Mouse (Mus musculus): ENCODE data around the gene Il5ra. TPM values are rescaled to one million over a fixed set of nuclear protein-coding genes. Genes with fewer than 3 reads are reported as not detected.

Il5ra gene
- under 1 TPM; 0.15 to 0.24 TPM for total RNA-seq (2021)
- long read RNA-seq, experiment 1 = 0 reads
- long read RNA-seq, experiment 2 = 0 reads

DNA sequence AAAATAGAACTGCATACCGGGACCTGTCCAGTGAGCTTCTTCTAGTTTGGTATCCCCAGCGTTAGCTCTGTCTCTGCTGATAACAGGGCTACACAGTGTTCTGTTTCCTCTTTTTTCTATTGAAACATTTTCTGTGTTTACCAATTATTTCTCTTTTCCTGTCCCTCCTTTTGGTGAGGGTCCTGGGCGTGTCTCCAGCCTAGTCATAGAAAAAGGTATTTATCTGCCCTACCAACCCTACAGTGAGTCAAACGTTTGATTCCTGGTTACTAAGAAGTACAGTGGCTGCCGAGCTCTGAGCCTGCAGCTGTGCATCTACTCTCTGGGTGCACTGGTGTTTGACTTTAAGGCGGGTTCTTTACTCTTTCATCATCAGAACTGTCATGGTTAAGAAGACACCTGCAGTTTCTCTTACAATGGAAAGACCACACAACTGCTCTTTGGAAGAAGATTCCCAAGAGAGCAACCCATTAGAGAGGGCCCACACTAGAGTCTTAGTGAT is at the start of gene Il5ra:
Gene Il5ra (minus strand): TSS at position 151 of the 502 bp plus-strand sequence.
- no peak for DNase-seq

DNA sequence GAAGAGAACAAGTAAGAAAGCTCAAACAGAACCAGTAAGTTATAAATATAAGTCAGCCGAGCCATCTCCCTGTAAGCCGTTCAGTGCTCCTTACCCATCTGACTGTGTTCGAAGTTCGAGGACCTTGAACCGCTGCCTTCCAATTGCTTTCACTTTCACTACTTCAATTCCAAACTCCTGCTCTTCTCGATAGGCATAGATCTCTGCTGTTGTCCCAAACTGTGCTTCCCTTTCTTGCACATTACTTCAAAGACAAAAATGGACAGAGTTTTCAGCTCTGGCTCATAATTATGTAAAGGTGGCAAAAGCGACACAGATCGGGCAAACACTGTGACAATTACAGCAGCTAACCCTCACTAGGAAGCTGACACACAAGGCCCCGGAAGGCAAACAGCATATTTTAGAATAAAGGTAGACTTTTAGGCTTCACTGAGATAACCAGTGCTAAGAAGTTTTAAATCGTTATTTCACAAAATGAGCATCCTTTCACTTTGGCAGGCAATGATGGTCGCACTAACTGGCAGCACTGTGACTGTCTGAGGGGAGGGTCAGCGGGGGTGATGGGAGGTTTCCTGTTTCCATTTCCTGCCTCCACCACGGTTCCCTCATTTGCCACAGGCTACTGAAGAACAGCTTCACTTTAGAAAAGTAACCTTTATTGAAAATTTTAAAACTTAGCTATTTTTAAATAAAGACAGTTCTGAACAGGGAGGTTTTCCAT is 45.4 kb upstream of the Il5ra start:
- DNase-seq = no peak

DNA sequence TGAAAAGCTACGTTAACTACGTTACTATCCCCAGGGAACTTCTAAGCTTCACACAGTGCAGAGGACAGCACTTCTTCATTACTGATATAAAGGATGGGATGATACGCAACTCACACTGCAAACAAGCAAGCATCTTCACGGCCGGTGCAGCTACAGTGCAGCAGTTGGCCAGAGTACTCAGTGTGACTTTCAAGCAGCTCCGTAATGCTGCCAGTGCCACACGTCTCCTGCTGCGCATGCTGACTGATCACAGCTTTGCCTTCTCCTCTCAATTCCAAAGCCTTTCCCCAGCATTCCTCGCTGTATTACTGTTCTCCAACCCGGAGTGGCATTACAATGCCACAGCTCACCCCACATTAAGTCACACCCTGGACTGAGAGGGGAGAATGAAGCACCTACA is 44.8 kb upstream of the Il5ra start:
- no peak for DNase-seq

DNA sequence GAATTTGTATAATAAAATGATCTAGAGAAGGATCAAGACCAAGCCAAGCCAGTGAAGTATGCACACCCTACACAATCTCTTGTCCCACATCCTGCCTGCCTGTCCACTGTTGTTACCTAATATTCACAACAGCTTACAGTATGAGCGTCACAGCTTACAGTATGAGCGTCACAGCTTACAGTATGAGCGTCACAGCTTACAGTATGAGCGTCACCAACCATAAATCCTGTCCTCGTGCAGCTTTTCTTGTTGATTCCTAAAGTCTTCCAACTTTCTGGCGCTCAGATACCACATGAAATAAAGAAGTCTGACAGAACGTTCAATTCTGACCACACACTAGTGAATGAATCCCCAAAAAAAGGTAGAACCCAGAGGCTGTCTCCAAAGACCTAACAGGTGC is 44.3 kb upstream of the Il5ra start:
- no peak for DNase-seq

DNA sequence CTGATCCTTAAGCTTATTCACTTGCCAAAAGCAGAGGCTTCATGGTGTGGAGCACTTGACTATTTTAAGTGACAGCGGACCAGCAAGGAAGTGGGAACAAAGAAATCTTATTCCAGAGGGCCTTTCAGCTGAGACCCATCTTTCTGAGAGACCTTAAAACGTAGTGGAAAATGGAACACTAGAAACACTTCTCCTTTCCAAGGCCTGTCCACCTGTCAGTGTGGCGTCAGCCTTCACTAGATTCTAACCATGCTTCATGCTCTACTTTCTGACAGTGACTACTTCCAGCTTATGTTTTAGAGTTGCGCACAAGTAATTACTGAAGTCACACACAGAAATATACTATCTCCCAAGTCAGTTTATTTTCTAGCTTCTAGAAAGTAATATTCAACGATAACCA is 43.6 kb upstream of the Il5ra start:
- no peak for DNase-seq

DNA sequence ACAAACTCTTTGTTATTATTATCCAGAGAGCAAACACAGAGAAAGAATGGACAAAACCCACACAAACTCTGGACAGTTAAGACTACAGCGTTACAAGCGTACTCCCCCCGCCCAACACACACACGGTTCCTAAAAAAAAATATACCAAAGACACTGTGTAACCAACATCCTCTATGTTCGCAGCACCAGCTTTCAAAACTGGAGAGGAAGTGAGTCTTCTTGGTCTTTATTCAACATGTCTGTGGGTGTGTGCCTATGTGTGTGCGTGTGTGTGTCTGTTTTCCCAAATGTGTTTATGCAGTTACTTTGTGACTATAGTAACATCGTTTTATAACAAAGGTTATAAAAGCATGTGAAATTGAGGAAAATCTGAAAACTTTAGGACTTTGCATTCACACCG is 42.6 kb upstream of the Il5ra start:
- DNase-seq = no peak

DNA sequence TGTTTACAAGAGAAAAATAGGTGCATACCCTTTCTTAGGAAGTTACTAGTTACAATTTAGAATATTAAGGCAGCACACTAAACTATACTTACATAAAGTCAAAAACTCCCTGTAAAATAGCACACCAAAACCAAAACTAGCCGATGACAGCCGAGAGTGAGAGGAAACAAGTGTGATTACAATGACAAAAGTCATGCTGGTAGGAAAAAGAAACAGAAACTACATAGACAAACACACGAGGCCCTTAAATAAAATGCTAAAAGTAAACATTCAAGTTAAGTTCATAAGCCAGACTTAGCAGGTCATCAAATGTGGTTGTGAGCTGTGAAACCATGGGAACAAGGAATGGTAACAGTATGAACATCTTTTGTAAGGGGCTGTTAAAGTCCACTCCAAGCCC is 38.3 kb upstream of the Il5ra start:
- no peak for DNase-seq

DNA sequence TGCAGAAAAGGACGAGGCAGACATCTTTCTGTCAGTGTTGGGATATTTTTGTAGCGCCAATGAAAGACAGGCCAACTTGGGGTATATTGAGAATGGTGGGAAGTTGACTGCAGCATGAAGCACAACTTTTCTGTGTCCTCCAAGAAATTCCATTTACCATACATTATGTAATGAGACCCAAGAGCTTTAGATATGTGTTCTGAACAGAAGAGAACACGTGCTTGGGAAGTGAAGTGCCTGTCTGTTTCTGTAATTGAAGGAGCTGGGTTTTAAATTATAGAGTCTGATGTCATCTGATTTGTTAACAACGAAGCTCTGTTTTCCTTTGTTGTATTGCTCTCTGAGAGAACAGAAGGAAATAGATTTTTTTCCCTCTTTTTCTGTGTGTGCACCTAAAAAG is 21.2 kb upstream of the Il5ra start:
- DNase-seq = no peak

DNA sequence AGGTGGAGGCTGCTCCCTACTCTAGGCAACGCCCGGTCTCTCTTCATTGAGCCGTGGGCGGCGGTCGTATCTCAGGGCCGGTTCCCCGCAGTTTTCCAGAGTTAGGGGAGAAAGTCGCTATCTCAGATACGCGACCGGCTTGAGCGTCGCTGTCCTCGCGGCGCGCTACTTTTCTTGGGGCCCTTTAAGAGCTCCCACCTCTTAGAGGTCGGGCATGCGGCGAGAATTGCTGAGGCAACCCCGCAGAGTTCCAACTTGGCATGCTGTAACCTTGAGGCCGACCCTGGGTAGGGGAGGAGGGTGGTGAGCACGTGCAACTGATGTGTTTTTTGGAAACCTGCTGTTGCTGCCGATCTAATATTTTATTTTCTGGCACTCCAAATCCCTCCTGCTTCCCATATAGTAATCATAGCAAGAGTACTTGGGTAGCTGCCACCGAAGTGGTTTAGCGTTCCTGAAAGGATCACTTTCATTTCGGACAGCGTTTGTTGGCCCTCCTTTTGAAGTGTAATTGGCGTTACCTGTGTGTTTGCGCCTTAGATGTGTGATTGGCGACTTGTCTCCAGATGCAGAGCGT is 20.5 kb upstream of the Il5ra start:
- no peak for DNase-seq

DNA sequence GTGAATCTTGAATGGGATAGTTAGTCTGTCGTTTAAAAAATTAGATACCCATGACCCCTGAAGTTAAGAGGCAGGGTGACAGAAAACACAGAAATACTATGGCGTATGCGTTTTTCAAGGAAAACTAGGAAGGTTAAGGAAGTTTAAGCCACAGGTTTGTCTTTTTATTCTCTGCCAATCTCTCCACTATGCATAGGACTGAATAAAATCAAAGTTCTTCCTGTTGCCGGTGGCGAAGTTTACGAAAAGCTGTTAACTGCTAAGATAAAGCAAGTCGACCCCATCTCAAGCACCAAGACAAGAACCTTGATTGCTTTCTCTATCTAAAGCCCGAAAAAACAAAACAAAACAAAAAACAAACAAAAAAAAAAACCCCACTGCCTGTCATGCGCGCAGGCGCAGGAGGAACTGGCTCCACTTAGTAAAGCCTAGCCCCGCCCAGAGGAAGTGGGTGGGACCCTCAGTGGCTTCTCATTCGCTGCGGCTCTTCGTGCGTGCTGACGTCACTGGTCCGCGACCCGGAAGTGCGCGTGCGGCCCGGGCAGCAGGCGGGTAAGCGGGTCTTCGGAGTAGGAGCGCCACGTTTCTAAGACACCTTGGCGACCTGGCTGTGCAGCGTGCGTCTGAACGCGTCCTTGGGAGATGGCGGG is 19.9 kb upstream of the Il5ra start, which contains the start of gene Trnt1:
Gene Trnt1 (plus strand): TSS at position 481 of the 650 bp plus-strand sequence.
- DNase-seq = peak; percentile 99

DNA sequence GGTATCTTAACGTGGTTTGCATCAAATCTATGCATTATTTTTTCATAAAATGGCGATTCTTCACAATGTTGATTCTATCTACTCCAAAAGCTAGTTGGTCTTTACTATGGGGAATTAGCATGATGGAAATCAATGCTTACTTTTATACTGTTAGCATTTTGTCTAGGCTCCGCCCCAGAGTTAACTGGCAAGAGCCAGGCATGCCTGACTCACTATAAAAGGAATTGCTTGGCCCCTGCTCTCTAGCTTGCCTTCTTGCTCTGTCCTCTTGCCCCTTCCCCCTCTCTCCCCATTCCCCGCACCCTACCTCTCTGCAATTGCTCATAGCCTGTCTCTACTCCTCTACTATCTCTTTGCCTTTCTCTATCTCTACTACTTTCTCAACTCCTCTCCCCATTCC is 17.9 kb upstream of the Il5ra start:
- DNase-seq = no peak

DNA sequence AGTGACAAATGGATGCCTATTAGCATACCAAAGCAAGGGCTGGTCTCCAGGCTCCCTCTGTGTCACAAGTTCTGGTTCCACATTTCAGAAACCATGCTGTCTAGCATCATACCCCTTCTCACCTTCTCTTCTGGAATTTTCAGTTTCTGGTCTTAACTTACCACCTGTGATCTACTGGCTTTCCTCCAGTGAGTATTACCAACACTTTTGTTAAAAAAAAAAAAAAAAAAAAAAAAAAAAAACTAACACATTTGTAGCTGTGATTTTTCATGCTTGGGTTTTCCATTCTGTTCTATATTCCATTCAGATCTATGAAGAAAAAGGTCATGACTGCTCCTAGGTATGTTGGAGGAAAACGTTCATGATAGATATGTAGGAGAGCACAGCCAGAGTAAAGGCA is 17.1 kb upstream of the Il5ra start:
- DNase-seq = no peak

DNA sequence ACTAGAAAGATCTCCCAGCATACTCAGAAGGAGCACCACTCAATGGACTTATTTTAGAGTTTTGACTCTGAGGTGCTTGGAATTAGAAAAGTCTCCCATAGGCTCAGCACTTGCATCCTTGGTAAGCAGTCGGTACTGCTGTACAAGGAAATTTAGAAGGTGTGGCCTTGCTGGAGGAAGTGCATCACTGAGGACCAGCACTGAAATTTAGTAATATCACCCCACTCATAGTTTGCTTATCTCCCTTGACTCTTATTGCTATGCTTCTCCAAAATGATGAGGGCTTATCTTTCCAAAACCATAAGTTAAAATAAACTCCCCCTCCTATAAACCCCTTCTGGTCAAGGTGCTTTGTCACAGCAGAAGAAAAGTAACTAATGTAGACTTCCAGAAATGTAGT is 12.6 kb upstream of the Il5ra start:
- no peak for DNase-seq

DNA sequence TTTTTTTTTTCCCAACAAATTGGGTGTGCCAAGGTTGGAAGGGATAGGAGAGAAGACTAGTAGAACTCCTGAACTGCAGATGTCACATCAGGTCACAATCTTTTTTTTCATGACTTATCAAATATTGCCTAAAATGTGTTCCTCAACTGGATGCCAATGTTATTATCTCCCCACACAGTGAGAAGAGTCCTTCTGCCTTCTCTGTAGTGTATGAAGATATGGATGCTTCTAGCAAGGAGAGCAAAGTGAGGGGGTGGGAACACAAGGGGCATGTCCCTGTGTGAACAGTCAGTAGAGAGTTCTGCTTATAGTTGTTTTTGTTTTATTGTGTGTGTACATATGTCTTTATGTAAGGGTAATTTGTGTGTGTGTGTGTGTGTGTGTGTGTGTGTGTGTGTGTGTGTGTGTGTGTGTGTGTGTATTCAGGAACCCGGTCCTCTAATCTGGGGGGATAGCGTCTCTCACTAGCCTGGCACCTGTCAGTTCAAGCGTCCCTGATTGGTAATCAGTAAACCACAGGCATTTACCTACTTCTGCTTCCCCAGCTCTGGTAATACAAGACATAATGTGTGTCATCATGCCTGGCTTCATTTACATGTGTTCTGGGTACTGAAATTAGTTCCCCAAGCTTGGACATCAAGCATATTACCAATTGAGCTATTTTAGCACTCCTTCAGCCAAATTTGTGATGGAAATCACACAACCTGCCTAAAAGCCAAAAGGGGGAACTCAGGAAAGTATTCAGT is 11.8 kb upstream of the Il5ra start:
- DNase-seq = no peak

DNA sequence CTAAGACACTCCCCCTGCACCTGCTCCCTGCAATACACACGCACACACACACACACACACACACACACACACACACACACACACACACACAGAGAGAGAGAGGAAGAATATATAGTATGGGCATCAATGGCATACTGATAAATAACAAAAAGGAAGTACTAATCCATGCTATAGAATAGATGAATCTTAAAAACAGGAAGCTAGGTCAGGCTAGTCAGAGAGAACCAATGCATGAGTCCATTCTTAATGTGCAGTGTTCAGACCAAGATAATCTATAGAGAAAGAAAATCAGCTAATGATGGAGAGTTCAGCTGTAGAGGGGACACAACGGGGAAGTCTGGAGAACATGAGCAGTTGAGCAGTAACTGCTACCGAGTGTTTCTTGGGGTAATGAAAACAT is 9.5 kb upstream of the Il5ra start:
- no peak for DNase-seq

DNA sequence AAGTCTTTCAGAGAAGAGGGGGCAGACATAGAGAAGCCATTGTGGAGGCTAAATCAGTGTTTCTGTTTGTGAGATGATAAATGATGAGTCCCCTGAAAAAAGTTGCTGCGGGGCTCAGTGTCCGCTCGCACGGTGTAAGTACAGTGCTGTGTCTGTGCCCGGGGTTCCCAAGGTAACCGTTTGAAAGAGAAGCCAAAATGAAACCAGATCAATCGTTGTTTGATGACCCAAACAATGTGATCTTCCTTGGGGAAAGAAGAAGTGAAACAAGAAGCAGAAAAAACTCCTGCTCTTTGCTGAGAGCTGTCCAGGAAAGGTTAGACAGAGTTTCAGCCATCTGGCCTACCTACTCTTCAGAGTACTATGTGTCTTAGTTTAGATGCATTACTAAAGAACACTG is 1.5 kb upstream of the Il5ra start:
- no peak for DNase-seq

DNA sequence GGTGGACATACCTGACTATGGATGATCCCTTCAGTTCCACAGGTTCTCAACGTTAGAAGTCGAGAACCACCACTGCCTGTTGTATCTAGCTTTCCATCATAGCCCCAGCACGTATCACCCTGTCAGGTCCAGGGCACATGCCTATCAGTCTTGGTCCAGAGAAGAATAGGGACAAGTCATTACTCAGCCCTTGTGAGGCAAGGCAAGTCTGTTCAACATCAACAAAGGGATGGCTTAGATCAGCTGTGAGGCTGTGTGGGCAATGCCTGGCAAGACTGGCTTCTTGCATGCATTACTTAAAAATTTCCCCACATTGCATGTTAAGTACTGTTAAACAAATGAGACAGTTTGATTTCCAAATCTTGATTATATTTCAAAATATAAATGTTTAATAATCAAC is 1.0 kb downstream of the Il5ra start:
- no peak for DNase-seq

DNA sequence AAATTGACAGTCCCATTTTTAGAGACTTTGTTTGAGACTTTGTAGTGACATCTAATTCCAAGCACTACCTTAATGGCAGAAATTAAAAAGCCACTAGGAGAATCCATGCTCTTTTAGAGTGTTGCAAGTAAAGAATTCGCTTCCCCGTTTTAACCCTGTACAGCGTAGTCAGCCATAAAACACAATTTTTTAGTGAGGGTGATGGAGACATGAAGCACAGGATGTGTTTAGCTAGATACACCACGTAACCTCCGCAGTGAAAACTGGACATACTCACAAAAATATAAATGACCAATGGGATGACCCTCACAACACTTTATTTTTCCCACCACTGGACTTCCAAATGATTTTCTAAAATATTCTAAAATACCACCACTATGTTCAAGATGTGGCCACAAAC is 1.6 kb downstream of the Il5ra start:
- DNase-seq = no peak

DNA sequence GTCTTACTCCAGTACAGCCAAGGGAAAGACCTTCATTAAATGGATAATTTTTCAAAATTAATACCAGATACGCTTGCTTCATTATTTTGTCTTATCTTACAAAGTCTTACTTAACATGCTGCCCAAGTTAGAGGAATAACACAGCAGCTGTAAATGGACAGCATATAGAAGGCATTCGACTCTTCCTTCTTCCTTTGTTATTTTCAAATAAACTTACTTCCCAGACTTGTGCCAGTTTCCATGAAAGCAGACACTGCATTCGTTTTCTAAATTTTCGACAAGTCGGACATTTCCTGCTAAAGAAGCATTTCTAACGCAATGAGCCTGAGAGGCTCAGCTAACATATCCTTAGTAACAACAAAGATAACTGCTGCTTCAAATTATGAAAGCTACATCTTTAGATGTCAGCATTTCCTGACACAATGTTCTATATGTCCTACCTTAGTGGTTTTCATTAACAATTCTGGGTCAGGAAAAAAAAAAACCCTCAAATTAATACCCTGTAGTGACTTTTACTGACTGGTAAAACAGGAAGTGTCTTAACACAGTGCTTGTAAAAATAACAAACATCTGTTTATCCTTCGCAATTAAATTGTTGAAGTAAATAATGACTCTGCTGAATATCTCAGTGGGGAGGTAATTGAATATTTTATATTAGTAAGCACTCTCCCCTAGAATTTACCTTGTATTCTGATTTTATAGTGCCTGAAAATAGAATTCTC is 3.0 kb downstream of the Il5ra start:
- DNase-seq = no peak

DNA sequence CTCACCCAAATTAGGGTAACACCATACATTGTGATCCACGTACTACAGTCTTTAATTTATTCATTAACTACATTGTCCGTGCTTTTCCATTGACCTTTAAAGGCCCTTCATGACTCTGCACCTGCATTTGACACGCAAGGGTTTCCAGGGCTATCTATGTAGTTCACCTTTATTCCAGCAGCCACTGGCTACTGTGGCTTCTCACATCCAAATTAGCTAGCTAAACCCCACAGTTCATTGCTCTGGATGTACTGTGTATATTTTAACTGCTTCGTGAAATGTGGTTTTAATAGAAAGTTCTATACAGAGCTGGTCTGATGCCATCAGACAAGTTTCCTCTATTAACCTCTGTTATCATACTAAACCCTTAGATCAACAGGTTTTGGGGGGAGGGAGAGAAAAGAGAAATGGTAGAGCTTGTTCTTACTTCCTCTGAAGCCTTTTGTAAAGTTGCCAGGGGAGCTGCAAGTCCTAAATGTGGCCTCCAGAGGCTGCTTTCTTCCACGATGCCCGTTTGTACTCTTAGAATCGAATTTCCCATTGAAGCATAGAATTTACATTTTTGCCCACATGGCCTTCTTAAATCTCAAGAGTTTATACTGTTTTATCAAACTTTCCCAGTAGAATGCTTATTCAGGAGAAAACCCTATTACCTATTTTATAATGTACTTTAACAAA is 5.1 kb downstream of the Il5ra start:
- DNase-seq = no peak

DNA sequence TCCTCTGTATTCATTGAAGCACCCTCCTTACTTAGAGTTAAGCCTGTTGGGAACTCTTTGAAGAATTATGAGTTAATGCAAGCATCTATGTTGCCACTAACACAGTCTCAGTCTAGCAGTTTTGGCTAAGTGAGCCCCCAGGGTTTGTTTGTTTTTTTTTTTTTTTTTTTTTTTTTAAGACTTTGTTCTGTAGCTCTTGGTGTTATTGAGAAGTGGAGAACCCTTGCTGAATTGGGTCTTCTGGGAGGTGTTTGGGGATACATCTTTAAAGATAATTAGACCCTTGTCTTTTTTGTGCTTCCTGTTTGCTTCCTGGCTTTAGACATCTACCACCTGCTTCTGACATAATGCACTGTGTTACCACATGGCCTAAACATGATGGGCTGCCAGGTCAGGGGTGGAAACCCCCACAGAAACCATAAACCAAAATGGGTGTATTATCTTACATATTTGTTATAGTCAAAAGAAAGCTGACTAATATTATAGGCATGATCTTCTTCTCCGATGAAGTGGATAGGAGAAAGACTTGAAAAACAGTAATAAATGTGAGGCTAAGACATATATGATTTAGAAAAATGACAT is 8.5 kb downstream of the Il5ra start:
- DNase-seq = no peak

Data from adrenal gland, postnatal 10 days (tissue).